Mouse (Mus musculus) kidney, adult 2 months (tissue): Measurements from ENCODE around the gene Myom3.

Source experiments
- CTCF ChIP-seq: fragments of 200-500 bp; conservative IDR thresholded peaks from 2 replicates; pipeline ENCODE4 v1.5.1; 2011; ENCODE audit warnings: low read depth, mild to moderate bottlenecking, control low read depth, low read length, moderate library complexity, mixed read lengths; ENCODE audit not compliant: insufficient read depth, insufficient read length
- POLR2A ChIP-seq: fragments of 200-500 bp; IDR thresholded peaks from one replicate; pipeline ENCODE4 v1.6.1; 2011; ENCODE audit warnings: low read depth, low read length, control low read depth

- TF ChIP-seq CTCF = no peak
- TF ChIP-seq POLR2A = no peak
Observed at GRCm38 (mm10) chr4:135739148-135739547, 20.4 kb upstream of the Myom3 start.
